Mouse (Mus musculus): ENCODE data around the gene Sys1.

Gene Sys1

GRCm38 (mm10) chr2:164453887-164454500, 2.8 kb upstream of the Sys1 start:
- DNase-seq, result no peak

GRCm38 (mm10) chr2:164454846-164455245, 1.9 kb upstream of the Sys1 start:
- DNase-seq, result peak; percentile 91

- no peak for DNase-seq
These were observed 1.2 kb upstream of the Sys1 start for GRCm38 (mm10) chr2:164455421-164456190.

- no peak for DNase-seq
These were observed 351 bp upstream of the Sys1 start for GRCm38 (mm10) chr2:164456413-164456812.

- no peak for DNase-seq
These were observed 1.2 kb downstream of the Sys1 start for GRCm38 (mm10) chr2:164457942-164458341.

- DNase-seq, result no peak
These were observed 1.8 kb downstream of the Sys1 start for GRCm38 (mm10) chr2:164458535-164458934.

- DNase-seq, result peak; percentile 99
These were observed 4.2 kb downstream of the Sys1 start, which contains the start of gene Gm20458 for GRCm38 (mm10) chr2:164460745-164461551. Gene Gm20458 (plus strand): TSS chr2:164460967.

- DNase-seq, result no peak
These were observed 8.4 kb downstream of the Sys1 start for GRCm38 (mm10) chr2:164465161-164465560.

GRCm38 (mm10) chr2:164466787-164467186, 10.0 kb downstream of the Sys1 start:
- no peak for DNase-seq

GRCm38 (mm10) chr2:164470254-164470653, 13.5 kb downstream of the Sys1 start:
- peak; percentile 49 for DNase-seq

GRCm38 (mm10) chr2:164473624-164474023, 16.9 kb downstream of the Sys1 start, which contains the start of gene Trp53tg5:
Gene Trp53tg5 (minus strand): TSS chr2:164473724.
- DNase-seq, result no peak

- DNase-seq, result no peak
These were observed 29.0 kb downstream of the Sys1 start, which contains the start of gene Dbndd2 for GRCm38 (mm10) chr2:164485681-164486257. Gene Dbndd2 (plus strand): TSS chr2:164486106.

GRCm38 (mm10) chr2:164486258-164487114, 29.7 kb downstream of the Sys1 start:
- DNase-seq, result peak; percentile 88

- DNase-seq, result no peak
These were observed 30.4 kb downstream of the Sys1 start for GRCm38 (mm10) chr2:164487115-164487527.

- peak; percentile 73 for DNase-seq
These were observed 31.0 kb downstream of the Sys1 start for GRCm38 (mm10) chr2:164487812-164488211.

GRCm38 (mm10) chr2:164494126-164494525, 37.4 kb downstream of the Sys1 start:
- peak; percentile 27 for DNase-seq

GRCm38 (mm10) chr2:164496331-164496730, 39.6 kb downstream of the Sys1 start:
- no peak for DNase-seq

GRCm38 (mm10) chr2:164496847-164497690, 40.3 kb downstream of the Sys1 start, which contains the start of gene Pigt:
Gene Pigt (plus strand): TSS chr2:164497520.
- DNase-seq, result peak; percentile 93

GRCm38 (mm10) chr2:164497691-164498268, 41.0 kb downstream of the Sys1 start:
- no peak for DNase-seq

GRCm38 (mm10) chr2:164499317-164499716, 42.6 kb downstream of the Sys1 start:
- no peak for DNase-seq

All from right cerebral cortex, adult 18-20 months (tissue).